Mouse (Mus musculus) C2C12 (cell line): ENCODE measurements at regions not wholly inside any gene's neighbourhood (a gene's known extent, or its start where the extent isn't known, plus 50 kb on each side); places are given as distances from the start of the nearest gene placed in this dataset.

Source experiments
- CTCF ChIP-seq: IDR thresholded peaks from one replicate; pipeline ENCODE4 v1.5.1; 2011; ENCODE audit not compliant: control insufficient read depth, insufficient read depth, insufficient read length
- MAX ChIP-seq: IDR thresholded peaks from one replicate; pipeline ENCODE4 v1.6.1; 2011; ENCODE audit warnings: mild to moderate bottlenecking, control low read depth
- MYOG ChIP-seq: IDR thresholded peaks from one replicate; pipeline ENCODE4 v1.6.1; 2011; ENCODE audit not compliant: control insufficient read depth, insufficient read length; ENCODE audit errors: extremely low read depth

DNA sequence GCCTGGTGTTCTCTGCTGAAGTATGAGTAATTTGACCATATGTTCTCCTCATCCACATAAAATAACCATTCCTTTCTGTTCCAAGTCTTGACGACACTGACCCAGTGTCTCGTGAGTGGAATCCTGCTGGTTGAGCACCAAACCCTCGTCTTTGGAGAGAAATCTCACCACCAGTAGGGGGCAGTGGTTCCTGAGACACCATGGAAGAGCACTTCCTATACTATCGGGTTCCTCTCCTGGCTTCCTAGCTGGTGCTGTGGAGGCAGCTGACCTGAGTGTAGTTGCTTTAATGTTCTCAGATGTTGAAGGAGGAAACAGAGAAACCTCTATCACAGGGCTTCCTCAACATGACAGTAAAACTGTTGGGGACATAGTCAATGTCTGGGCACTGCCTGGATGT lies 216.4 kb downstream of the Prdm2 start:
- TF ChIP-seq CTCF (no peak), MYOG (no peak), MAX (no peak)
